Mouse (Mus musculus): ENCODE measurements around the gene Eipr1. TPM values are rescaled to one million over a fixed set of nuclear protein-coding genes. Genes with fewer than 3 reads are reported as not detected.

Eipr1 gene
- total and polyA plus RNA-seq, 3 experiments, result 33.3 to 35.4 (median 34.4) TPM

DNA sequence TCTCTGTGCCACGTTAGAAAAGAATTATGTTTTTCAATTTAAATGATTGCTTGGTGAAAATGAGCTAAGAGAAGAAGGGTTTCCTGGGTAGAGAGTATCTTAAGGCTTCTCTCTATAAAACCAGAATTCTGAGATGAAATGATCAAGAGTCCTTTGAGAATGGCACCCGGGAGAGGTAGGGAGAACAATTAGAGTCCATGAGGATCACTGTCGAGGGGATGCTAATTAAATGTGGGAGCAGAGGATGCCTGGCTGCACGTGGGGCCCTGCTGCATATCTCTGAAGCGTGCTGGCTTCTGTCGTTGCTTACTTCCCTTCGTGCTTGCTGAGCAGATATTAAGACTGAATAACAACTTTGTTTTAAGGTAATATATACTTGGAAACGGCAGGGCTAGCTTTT is 23.5 kb downstream of the Eipr1 start:
- Histone ChIP-seq H3K27me3 (replicated peaks) (no peaks in the 10 kb centered on the region), H3K4me3 (replicated peaks in 1 of 3; ENCODE audit: low read depth in 2 of 3, low read length in 2 of 3, poor library complexity in 1 of 3) (no peak overlapping the region), H3K79me2 (replicated peaks; ENCODE audit: control insufficient read depth, extremely low read depth, insufficient read depth, poor library complexity, severe bottlenecking) (no peaks in the 10 kb centered on the region; the same call in 1 of the 2 replicates), H3K9ac (ENCODE audit: insufficient read depth, low read depth) (no peak overlapping the region), H3K36me3 (replicated peaks in 1 of 2; ENCODE audit: control insufficient read depth in 1 of 2, insufficient read depth in 1 of 2, low read length in 1 of 2) (peaks cover 10 to 63% of the 10 kb centered on the region in 2 experiments), H3K4me1 (ENCODE audit: control insufficient read depth in 1 of 2, insufficient read depth in 2 of 2) (no peaks in the 10 kb centered on the region), H3K4me2 (ENCODE audit: insufficient read depth, low read depth, poor library complexity, severe bottlenecking) (no peak overlapping the region), H3K9me3 (replicated peaks; ENCODE audit: low read length) (no peaks in the 10 kb centered on the region), H3K27ac (ENCODE audit: insufficient read depth, low read depth) (no peak overlapping the region)
- DNase-seq (ENCODE audit: extremely low read depth), result no peak
- in situ Hi-C loops (cut with MboI; ENCODE audit: low pct_ligation_motif_present, low pct_unique_long_range_greater_than_20kb, low sequenced_read_pairs) (no loop called here), dilution Hi-C loops (cut with MboI; ENCODE audit: extremely low pct_ligation_motif_present, extremely low pct_unique_long_range_greater_than_20kb, low sequenced_read_pairs) (no loop called here)
- no peak for TF ChIP-seq POLR2AphosphoS2 (IDR thresholded peaks at IDR 0.05; ENCODE audit: low read depth, low read length)
- TF ChIP-seq PAX5 (IDR thresholded peaks at IDR 0.05; ENCODE audit: low read length), result no peak
- no peak for TF ChIP-seq JUN (IDR thresholded peaks at IDR 0.05; ENCODE audit: insufficient read depth, low read depth, low read length)
- TF ChIP-seq KAT2A (IDR thresholded peaks at IDR 0.05; ENCODE audit: insufficient replicate concordance, low read length), result no peak
- TF ChIP-seq ZKSCAN1 (IDR thresholded peaks at IDR 0.05; ENCODE audit: borderline replicate concordance, low read depth, low read length), result no peak

GRCm38 (mm10) chr12:28775627-28776026 is 24.0 kb downstream of the Eipr1 start:
- no peaks in the 10 kb centered on the region for H3K27me3 ChIP-seq (replicated peaks)
- no peak overlapping the region for H3K4me2 ChIP-seq (ENCODE audit: insufficient read depth, low read depth, poor library complexity, severe bottlenecking)
- no peak for DNase-seq (ENCODE audit: extremely low read depth)
- no peak for TF ChIP-seq IRF4 (IDR thresholded peaks at IDR 0.05; ENCODE audit: low read depth, low read length)
- TF ChIP-seq ZKSCAN1 (IDR thresholded peaks at IDR 0.05; ENCODE audit: borderline replicate concordance, low read depth, low read length), result no peak
- TF ChIP-seq SMC3 (IDR thresholded peaks at IDR 0.05; ENCODE audit: low read depth, low read length), result no peak
- no peak for TF ChIP-seq E2F4 (IDR thresholded peaks at IDR 0.05; ENCODE audit: insufficient replicate concordance, low read depth, low read length)
- no peak for TF ChIP-seq HCFC1 (IDR thresholded peaks at IDR 0.05; ENCODE audit: low read depth, low read length)
- TF ChIP-seq POLR2AphosphoS2 (IDR thresholded peaks at IDR 0.05; ENCODE audit: low read depth, low read length), result no peak
- no peak for TF ChIP-seq EP300 (IDR thresholded peaks at IDR 0.05; ENCODE audit: low read length)
- TF ChIP-seq MEF2A (IDR thresholded peaks at IDR 0.05; ENCODE audit: borderline replicate concordance, low read depth, low read length), result no peak
- no peak for TF ChIP-seq KAT2A (IDR thresholded peaks at IDR 0.05; ENCODE audit: insufficient replicate concordance, low read length)
- no peak for TF ChIP-seq JUND (conservative IDR thresholded peaks at IDR 0.05; ENCODE audit: low read depth, low read length)
- TF ChIP-seq CHD2 (IDR thresholded peaks at IDR 0.05; ENCODE audit: low read length), result no peak
- TF ChIP-seq MXI1 (IDR thresholded peaks at IDR 0.05; ENCODE audit: low read depth, low read length), result no peak
- no peak for TF ChIP-seq USF2 (conservative IDR thresholded peaks at IDR 0.05; ENCODE audit: low read depth, low read length)
- TF ChIP-seq USF1 (IDR thresholded peaks at IDR 0.05; ENCODE audit: low read depth, low read length), result no peak
- no peak for TF ChIP-seq NRF1 (IDR thresholded peaks at IDR 0.05; ENCODE audit: low read depth, low read length)
- TF ChIP-seq MYC (IDR thresholded peaks at IDR 0.05; ENCODE audit: low read depth, low read length), result no peak
- no peak overlapping the region for H3K27ac ChIP-seq (ENCODE audit: insufficient read depth, low read depth)
- dilution Hi-C loops (cut with MboI; ENCODE audit: extremely low pct_ligation_motif_present, extremely low pct_unique_long_range_greater_than_20kb, low sequenced_read_pairs) (no loop called here), in situ Hi-C loops (cut with MboI; ENCODE audit: low pct_ligation_motif_present, low pct_unique_long_range_greater_than_20kb, low sequenced_read_pairs) (no loop called here)
- peaks cover 10 to 63% of the 10 kb centered on the region in 2 experiments for H3K36me3 ChIP-seq (replicated peaks in 1 of 2; ENCODE audit: control insufficient read depth in 1 of 2, insufficient read depth in 1 of 2, low read length in 1 of 2)
- H3K4me1 ChIP-seq (ENCODE audit: control insufficient read depth in 1 of 2, insufficient read depth in 2 of 2), result no peaks in the 10 kb centered on the region
- H3K79me2 ChIP-seq (replicated peaks; ENCODE audit: control insufficient read depth, extremely low read depth, insufficient read depth, poor library complexity, severe bottlenecking), result no peaks in the 10 kb centered on the region; the same call in 1 of the 2 replicates
- no peaks in the 10 kb centered on the region for H3K9me3 ChIP-seq (replicated peaks; ENCODE audit: low read length)
- no peak overlapping the region for H3K9ac ChIP-seq (ENCODE audit: insufficient read depth, low read depth)
- H3K4me3 ChIP-seq (replicated peaks in 1 of 3; ENCODE audit: low read depth in 2 of 3, low read length in 2 of 3, poor library complexity in 1 of 3), result no peak overlapping the region

Data from CH12.LX (cell line).